Mouse (Mus musculus): ENCODE data around the gene Cdkn1b.
A peak's percentile ranks its signal among the peaks of the same experiment; 100 is the strongest.

Cdkn1b gene

GRCm38 (mm10) chr6:134903368-134903767 is 16.8 kb upstream of the Cdkn1b start:
- no peak for DNase-seq (ENCODE audit: low read depth, low spot score)

DNA sequence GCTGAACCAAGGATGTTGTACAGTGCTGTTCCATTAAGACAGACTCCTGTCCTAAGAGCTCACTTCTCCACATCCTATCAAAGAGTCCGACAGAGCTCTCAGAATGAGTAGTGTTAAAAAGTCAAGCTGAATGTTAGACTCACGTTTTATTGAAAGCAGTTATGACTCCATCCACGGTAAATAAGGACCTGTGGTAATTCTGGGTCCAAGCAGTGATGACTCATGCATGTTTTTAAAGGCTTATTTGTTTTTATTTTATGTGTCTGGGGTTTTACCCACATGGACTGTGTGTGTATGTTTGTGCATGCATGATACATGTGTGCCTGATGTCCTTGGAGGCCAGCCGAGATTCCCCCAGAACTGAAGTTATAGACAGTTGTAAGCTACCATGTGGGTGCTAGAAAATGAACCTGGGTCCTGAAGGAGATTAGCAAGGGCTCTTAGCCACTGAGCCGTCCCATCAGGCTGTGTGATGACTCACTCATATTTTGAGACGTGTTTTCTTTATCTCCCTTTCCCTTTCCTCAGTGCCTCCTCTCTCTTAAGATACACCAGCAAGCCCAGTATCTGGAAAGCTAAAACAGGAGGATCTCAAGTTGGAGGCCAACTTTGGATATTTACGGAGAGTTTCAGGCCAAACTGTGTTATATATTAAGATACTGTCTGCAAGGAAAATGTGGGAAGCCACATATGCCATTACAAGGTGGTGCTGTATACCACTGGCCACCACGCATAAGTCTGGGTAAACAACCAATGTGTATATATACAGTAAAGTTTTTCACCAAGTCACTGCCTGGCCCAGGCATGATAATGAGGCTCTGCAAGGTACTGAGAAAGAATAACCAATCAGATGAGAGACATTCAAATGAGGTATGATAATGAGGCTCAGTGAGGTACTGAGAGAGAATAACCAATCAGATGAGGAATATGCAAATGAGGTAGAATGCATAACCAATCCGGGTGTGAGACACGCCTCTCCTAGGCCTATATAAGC is 16.0 kb upstream of the Cdkn1b start:
- no peak for DNase-seq (ENCODE audit: low read depth, low spot score)

DNA sequence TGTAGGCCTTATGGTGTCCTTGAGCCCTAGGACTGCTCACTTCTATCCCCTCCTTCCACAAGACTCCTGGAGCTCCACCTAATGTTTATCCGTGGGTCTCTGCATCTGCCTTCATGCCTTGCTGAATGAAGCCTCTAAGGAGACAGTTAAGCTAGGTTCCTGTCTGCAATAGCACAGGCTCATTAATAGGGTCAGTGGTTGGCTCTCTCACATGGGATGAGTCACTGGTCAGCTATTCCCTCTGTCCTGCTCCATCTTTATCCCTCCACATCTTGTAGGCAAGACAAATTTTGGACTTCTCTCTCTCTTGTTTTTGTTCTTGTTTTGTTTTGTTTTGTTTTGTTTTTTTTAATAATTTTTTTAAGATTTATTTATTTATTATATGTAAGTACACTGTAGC is 14.4 kb upstream of the Cdkn1b start:
- DNase-seq (ENCODE audit: low read depth, low spot score) = no peak

- DNase-seq (ENCODE audit: low read depth, low spot score) = no peak
These were observed 5.7 kb upstream of the Cdkn1b start for GRCm38 (mm10) chr6:134914523-134914922.

DNA sequence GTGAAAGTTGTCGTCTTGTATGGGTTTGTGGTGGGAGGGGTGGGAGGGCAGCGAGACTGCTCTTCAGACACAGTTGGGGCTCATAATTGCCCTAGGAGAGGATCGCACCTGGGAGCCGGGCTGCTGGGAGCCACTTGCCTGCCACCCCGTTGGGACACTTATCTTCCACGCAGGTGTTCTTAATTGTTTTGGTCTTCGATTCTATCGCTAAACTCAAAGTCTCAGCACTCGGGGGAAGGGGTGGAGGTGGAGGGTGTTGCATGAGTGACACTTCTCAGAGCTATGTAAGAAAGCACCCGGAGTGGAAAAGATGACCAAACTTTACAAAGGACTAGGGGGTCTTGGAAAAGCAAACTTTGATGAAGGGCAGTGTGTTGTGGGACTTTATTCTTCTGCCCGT is 3.6 kb upstream of the Cdkn1b start:
- DNase-seq (ENCODE audit: low read depth, low spot score) = no peak

- DNase-seq (ENCODE audit: low read depth, low spot score) = peak; percentile 32
These were observed 3.1 kb upstream of the Cdkn1b start for GRCm38 (mm10) chr6:134917087-134917486.

DNA sequence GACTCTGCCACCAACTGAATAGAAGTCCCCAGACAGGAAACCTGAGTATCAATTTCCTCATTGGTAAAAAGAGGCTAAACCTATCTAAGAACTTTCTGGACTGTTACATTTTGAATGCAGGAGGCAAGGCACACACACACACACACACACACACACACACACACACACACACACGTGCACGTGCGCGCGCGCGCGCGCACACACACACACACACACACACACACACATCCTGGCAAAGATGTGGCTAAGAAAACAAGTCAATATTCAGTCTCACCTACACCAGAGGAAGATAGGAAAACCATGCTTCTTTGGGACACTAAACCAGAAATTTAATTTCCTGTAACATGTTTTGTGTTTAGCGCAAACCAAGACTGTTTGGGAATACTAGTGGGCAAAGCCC is 1.4 kb upstream of the Cdkn1b start:
- DNase-seq (ENCODE audit: low read depth, low spot score) = no peak

- DNase-seq (ENCODE audit: low read depth, low spot score) = no peak
These were observed 551 bp upstream of the Cdkn1b start for GRCm38 (mm10) chr6:134919511-134920189.

- DNase-seq (ENCODE audit: low read depth, low spot score) = peak; percentile 29
These were observed 953 bp downstream of the Cdkn1b start for GRCm38 (mm10) chr6:134921014-134921694.

- DNase-seq (ENCODE audit: low read depth, low spot score) = no peak
These were observed 1.7 kb downstream of the Cdkn1b start for GRCm38 (mm10) chr6:134921695-134922510.

DNA sequence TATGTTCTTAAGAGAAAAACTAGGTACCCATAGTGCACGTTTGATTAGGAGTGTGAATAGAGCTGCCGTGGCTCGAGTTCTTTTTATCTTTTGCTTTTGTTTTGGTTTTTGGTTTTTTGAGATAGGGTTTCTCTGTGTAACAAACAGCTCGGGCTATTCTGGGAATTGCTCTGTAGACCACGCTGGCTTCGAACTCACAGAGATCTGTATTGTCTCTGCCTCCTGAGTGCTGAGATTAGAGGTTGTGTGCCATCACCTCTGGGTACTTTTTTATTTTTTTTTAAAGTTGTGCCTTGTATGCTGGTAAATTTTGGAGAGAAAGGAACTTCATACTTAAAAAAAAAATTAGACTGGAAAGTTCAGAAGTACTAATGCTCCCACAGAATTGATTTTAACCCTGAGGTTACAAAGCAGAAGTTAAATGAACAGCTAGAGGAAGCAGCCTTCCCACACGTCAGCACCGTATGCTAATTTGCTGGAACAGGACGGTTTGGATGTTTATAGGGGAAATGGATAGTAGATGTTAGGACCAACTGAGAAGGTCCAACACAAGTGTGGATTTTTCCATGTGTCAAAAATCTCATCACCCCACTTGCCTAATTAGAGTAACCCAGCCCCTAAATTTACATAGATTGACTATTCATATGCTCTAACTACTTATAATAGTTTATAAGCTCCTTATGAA is 2.5 kb downstream of the Cdkn1b start:
- DNase-seq (ENCODE audit: low read depth, low spot score) = no peak

GRCm38 (mm10) chr6:134923670-134924069 is 3.5 kb downstream of the Cdkn1b start:
- DNase-seq (ENCODE audit: low read depth, low spot score) = no peak

DNA sequence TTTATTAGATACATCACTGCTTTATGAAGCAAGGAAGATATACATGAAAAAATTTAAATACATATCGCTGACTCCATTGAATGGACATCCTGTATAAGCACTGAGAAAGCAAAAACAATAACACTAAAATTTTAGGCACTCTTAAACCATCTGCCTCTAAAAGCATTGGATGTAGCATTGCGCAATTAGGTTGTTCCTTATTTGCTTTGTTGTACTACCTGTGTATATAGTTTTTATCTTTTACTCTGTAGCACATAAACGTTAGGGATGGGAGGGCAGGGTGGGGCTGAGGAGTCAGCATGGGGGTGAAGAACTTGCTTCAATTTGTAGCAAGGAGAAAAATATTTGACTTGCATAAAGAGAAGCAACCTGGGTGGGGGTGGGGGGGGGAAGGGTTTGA is 4.1 kb downstream of the Cdkn1b start:
- no peak for DNase-seq (ENCODE audit: low read depth, low spot score)

GRCm38 (mm10) chr6:134925673-134926337 is 5.6 kb downstream of the Cdkn1b start:
- no peak for DNase-seq (ENCODE audit: low read depth, low spot score)

- no peak for DNase-seq (ENCODE audit: low read depth, low spot score)
These were observed 6.1 kb downstream of the Cdkn1b start for GRCm38 (mm10) chr6:134926338-134926705.

DNA sequence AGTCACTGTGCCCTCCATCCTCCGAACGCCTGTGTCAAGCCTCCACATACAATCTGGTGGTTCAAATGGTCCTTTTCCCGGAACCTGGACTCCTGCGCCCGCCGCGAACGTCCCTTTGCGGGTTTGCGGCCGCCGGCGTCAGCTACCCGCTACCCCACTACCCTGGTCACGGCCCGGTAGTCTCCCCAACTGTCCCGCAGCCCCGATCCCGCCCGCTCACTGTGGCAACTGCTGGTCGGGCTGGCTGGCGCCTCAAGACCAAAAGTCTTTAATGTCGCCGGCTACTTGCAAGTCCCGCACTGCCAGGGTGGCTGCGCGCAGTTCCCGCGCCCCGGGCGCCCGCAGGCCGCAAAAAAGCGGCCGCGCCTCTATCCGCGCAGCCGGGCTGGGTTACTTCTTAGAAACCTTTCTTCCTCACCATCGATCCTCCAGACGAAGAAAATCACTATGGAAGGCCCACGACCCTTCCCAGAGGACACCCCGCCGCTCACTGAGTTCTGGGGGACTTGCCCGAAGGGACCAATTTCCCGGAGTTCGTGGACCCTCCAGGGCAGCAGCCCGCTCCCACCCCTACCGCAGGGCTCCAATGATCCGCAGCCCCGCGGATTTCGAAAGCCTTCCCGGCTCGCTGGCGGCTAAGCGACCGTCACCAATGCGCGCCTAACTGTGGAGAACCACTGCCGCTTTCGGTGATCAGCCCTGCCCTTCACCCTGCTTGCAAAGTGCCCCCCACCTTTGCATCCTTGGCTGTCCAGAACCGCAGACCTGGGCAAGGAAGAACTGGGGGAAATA is 6.8 kb downstream of the Cdkn1b start:
- DNase-seq (ENCODE audit: low read depth, low spot score) = peak; percentile 48

GRCm38 (mm10) chr6:134927595-134928095 is 7.4 kb downstream of the Cdkn1b start:
- no peak for DNase-seq (ENCODE audit: low read depth, low spot score)

DNA sequence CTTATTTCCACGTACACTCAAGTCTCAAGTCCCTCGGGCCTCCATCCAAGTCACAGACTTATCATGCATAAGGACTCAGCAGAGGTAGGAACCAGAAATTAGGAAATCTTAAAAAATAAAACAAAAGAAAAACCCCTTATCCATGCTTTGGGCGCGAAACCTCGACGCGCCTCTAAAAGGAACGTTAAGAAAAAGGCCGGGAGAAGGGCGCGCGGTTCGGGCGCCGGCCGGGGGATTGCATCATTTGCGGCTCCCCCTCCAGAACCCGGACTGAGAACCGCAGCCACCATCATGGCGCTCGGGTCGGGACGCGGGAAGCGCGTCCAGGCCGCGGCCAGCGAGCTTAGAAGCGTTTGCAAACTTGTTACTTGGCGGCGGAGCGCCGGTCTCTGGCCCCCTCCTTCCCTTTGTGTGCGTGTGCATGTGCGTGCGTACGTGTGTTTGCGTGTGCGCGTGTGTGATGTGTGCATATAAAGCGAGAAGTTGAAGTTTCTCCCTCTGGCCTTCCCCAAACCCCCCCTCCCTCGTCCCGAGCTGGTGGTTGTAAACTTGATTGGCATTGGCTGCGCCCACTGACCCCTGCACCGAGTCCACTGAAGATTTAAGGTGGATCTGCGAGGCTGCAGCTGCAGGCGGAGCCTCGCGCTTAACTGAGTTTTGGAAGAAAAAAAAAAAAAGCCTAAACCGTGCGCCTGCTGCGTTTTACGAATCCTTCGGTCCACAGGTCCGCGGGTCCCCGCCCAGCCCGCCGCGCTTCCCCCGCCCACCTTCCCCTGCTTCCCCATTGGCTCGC is 8.1 kb downstream of the Cdkn1b start:
- DNase-seq (ENCODE audit: low read depth, low spot score) = peak; percentile 98
